Mouse (Mus musculus) lung, postnatal 0 days (tissue): ENCODE measurements around the gene Vill.

Experiments
- CTCF ChIP-seq: IDR thresholded peaks from 2 replicates; pipeline ENCODE4 v1.5.1; 2016; ENCODE audit warnings: antibody characterized with exemption, mild to moderate bottlenecking
- EP300 ChIP-seq: IDR thresholded peaks from 2 replicates; pipeline ENCODE4 v1.6.1; 2016; ENCODE audit warnings: antibody characterized with exemption, mild to moderate bottlenecking, control low read depth

DNA sequence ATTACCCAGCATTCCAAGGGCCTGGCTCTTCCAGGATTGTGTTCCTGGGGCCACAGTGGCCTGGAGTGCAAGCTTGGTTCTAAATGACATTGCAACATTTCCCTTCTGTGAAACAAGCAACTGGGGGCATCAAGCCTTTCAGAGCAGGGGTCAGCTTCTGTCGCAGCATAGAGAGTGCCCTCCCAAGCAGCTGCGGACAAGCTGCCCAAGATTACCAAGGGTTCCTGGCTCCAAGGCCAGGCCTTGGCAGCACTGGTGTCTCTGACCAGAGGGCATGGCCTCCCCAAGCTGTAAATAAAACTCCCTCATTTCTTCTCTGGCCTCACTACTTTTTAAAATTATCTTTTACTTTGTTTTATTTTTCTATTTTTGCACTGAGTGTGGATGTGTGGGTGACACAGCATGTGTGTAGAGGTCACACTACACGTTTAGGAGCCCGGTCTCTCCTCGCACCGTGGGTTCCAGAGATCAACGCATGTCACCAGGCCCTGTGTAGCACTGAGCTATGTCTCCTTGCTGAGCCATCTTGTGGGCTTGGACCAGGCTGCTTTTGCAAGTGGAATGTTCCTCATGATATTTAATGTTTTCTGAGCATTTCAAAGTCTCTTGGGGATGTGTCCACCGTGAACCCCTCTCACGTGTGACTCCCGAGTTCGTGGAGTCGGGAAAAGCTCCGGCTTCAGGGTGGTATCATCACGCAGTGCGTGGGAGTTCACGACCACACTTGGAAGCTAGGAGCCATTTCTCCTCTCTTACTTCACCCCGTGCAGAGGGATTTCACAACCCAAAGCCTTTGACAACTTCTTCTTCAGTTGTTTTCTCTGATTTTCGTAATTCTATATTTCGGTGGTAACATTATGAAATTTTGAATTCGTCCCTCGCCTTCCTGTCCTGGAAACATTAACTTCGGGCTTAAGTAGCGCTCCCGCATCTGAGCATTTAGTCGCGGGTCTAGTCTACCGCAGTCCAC lies 24.1 kb upstream of the Vill start:
- TF ChIP-seq CTCF (0 out of 2 replicates have a peak, but pooled peaks have one; percentile 2), EP300 (no peak)
